Mouse (Mus musculus): ENCODE measurements at regions not wholly inside any gene's neighbourhood (a gene's known extent, or its start where the extent isn't known, plus 50 kb on each side); places are given as distances from the start of the nearest gene placed in this dataset.

- TF ChIP-seq CTCF (IDR thresholded peaks at IDR 0.05) (no peak), EP300 (IDR thresholded peaks at IDR 0.05) (no peak)
These were observed 659.9 kb upstream of the Rag2 start for GRCm38 (mm10) chr2:100964584-100964983.
